Mouse (Mus musculus) myocyte (in vitro differentiated cells): ENCODE measurements at regions not wholly inside any gene's neighbourhood (a gene's known extent, or its start where the extent isn't known, plus 50 kb on each side); places are given as distances from the start of the nearest gene placed in this dataset.

Experiments
- H3K27me3 ChIP-seq: one replicate; pipeline ENCODE4 v1.6.1; 2011; ENCODE audit not compliant: control insufficient read depth, insufficient read depth, insufficient read length
- H3K36me3 ChIP-seq: one replicate; pipeline ENCODE4 v1.6.1; 2011; ENCODE audit not compliant: control insufficient read depth, insufficient read depth
- H3K4me2 ChIP-seq: one replicate; pipeline ENCODE4 v1.6.1; 2011; ENCODE audit warnings: low read depth, control low read depth
- H3K4me3 ChIP-seq: one replicate; pipeline ENCODE4 v1.5.1; 2011; ENCODE audit warnings: mild to moderate bottlenecking, control low read depth, moderate library complexity
- H3K79me2 ChIP-seq: one replicate; pipeline ENCODE4 v1.6.1; 2011; ENCODE audit not compliant: control insufficient read depth, insufficient read depth
- H3ac ChIP-seq: one replicate; pipeline ENCODE4 v1.6.1; 2011; ENCODE audit not compliant: control insufficient read depth, insufficient read length
- CEBPB ChIP-seq: IDR thresholded peaks from 2 replicates; pipeline ENCODE4 v1.6.1; 2011; ENCODE audit warnings: mild to moderate bottlenecking, moderate library complexity; ENCODE audit not compliant: poor library complexity, insufficient read depth, severe bottlenecking
- E2F4 ChIP-seq: IDR thresholded peaks from one replicate; pipeline ENCODE4 v1.6.1; 2011; ENCODE audit warnings: mild to moderate bottlenecking, control low read depth, moderate library complexity; ENCODE audit not compliant: insufficient read depth
- MAX ChIP-seq: IDR thresholded peaks from one replicate; pipeline ENCODE4 v1.6.1; 2011; ENCODE audit warnings: low read depth, mild to moderate bottlenecking, control low read depth
- MYOD1 ChIP-seq, 3 experiments: IDR thresholded peaks; one replicate each; pipeline ENCODE4 v1.6.1; 2011; ENCODE audit warnings: control low read depth in 2 of 3, low read depth in 2 of 3, mild to moderate bottlenecking in 2 of 3, moderate library complexity in 1 of 3; ENCODE audit not compliant: insufficient read length in 2 of 3, control insufficient read depth in 1 of 3
- MYOG ChIP-seq, 3 experiments: IDR thresholded peaks; one replicate each; pipeline ENCODE4 v1.6.1; 2011; ENCODE audit warnings: control low read depth in 2 of 3, low read depth in 2 of 3, mild to moderate bottlenecking in 2 of 3; ENCODE audit not compliant: insufficient read length in 2 of 3, control insufficient read depth in 1 of 3, insufficient read depth in 1 of 3
- POLR2A ChIP-seq: IDR thresholded peaks from one replicate; pipeline ENCODE4 v1.6.1; 2011; ENCODE audit warnings: low read depth, mild to moderate bottlenecking, control low read depth, moderate library complexity; ENCODE audit not compliant: insufficient read length
- POLR2AphosphoS2 ChIP-seq: IDR thresholded peaks from one replicate; pipeline ENCODE4 v1.6.1; 2011; ENCODE audit warnings: low read depth, control low read depth; ENCODE audit not compliant: insufficient read length
- REST ChIP-seq: IDR thresholded peaks from one replicate; pipeline ENCODE4 v1.6.1; 2011; ENCODE audit warnings: mild to moderate bottlenecking, control low read depth, moderate library complexity; ENCODE audit not compliant: insufficient read depth, insufficient read length
- SRF ChIP-seq: IDR thresholded peaks from one replicate; pipeline ENCODE4 v1.6.1; 2011; ENCODE audit warnings: low read depth; ENCODE audit not compliant: control insufficient read depth, insufficient read length
- TCF12 ChIP-seq: IDR thresholded peaks from one replicate; pipeline ENCODE4 v1.6.1; 2011; ENCODE audit warnings: mild to moderate bottlenecking, control low read depth; ENCODE audit not compliant: poor library complexity, insufficient read depth, severe bottlenecking
- TCF3 ChIP-seq: IDR thresholded peaks from one replicate; pipeline ENCODE4 v1.6.1; 2011; ENCODE audit warnings: low read depth, control low read depth; ENCODE audit not compliant: insufficient read length
- USF1 ChIP-seq: IDR thresholded peaks from one replicate; pipeline ENCODE4 v1.6.1; 2011; ENCODE audit warnings: low read depth, mild to moderate bottlenecking, control low read depth, moderate library complexity

GRCm38 (mm10) chr3:18295921-18296320, 347.7 kb downstream of the Cypt12 start:
- Histone ChIP-seq H3ac (no peak overlapping the region), H3K36me3 (no peaks in the 10 kb centered on the region), H3K4me2 (no peak overlapping the region), H3K79me2 (no peaks in the 10 kb centered on the region), H3K4me3 (no peak overlapping the region), H3K27me3 (no peaks in the 10 kb centered on the region)
- TF ChIP-seq REST (no peak), E2F4 (no peak), POLR2A (no peak), MAX (no peak), TCF3 (no peak), MYOD1 (IDR thresholded peaks at IDR 0.05; ENCODE audit: control insufficient read depth in 1 of 3, insufficient read length in 2 of 3, low read depth in 2 of 3) (no peak), TCF12 (no peak), MYOG (IDR thresholded peaks at IDR 0.05; ENCODE audit: control insufficient read depth in 1 of 3, insufficient read depth in 1 of 3, insufficient read length in 2 of 3, low read depth in 2 of 3) (no peak), SRF (no peak), USF1 (no peak), CEBPB (no peak), POLR2AphosphoS2 (no peak)

GRCm38 (mm10) chr3:18298699-18299098, 350.5 kb downstream of the Cypt12 start:
- H3K79me2 ChIP-seq: no peaks in the 10 kb centered on the region
- H3K36me3 ChIP-seq: no peaks in the 10 kb centered on the region
- TF ChIP-seq TCF12: no peak
- no peak for TF ChIP-seq CEBPB
- no peak for TF ChIP-seq MYOG (IDR thresholded peaks at IDR 0.05; ENCODE audit: control insufficient read depth in 1 of 3, insufficient read depth in 1 of 3, insufficient read length in 2 of 3, low read depth in 2 of 3)
- no peak for TF ChIP-seq TCF3
- no peak for TF ChIP-seq USF1
- no peak for TF ChIP-seq POLR2AphosphoS2
- TF ChIP-seq E2F4: no peak
- no peak for TF ChIP-seq MYOD1 (IDR thresholded peaks at IDR 0.05; ENCODE audit: control insufficient read depth in 1 of 3, insufficient read length in 2 of 3, low read depth in 2 of 3)
- TF ChIP-seq POLR2A: no peak
- no peak for TF ChIP-seq SRF
- TF ChIP-seq REST: no peak
- no peak overlapping the region for H3K4me2 ChIP-seq
- H3K4me3 ChIP-seq: no peak overlapping the region
- H3K27me3 ChIP-seq: no peaks in the 10 kb centered on the region
- H3ac ChIP-seq: no peak overlapping the region

GRCm38 (mm10) chr3:18299502-18299901, 351.3 kb downstream of the Cypt12 start:
- Histone ChIP-seq H3K36me3 (no peaks in the 10 kb centered on the region), H3K4me3 (no peak overlapping the region), H3K4me2 (no peak overlapping the region), H3ac (no peak overlapping the region), H3K27me3 (no peaks in the 10 kb centered on the region), H3K79me2 (no peaks in the 10 kb centered on the region)
- no peak for TF ChIP-seq USF1
- TF ChIP-seq CEBPB: no peak
- no peak for TF ChIP-seq TCF3
- TF ChIP-seq POLR2A: no peak
- no peak for TF ChIP-seq TCF12

DNA sequence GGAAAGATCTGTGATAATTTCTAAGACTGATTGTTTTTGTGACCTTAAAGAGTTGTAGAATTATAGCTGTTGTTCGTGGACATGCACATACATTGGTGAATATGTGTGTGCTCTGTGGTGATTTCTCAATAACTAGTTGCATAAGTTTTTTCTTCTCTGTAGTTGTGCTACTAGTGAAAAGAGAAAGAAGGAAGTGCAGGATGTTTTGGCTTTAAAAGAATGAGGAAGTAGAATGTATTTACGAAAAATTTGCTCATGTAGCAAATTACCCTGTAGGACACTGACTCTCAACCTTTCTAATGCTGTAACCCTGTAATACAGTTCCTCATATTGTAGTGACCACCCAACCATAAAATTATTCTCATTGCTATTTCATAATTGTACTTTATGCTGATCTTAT, 371.2 kb downstream of the Cypt12 start:
- Histone ChIP-seq H3K79me2 (no peaks in the 10 kb centered on the region), H3K36me3 (no peaks in the 10 kb centered on the region), H3ac (no peak overlapping the region), H3K27me3 (no peaks in the 10 kb centered on the region), H3K4me3 (no peak overlapping the region), H3K4me2 (no peak overlapping the region)
- TF ChIP-seq POLR2AphosphoS2 (no peak), USF1 (no peak), CEBPB (no peak), MAX (no peak), MYOG (IDR thresholded peaks at IDR 0.05; ENCODE audit: control insufficient read depth in 1 of 3, insufficient read depth in 1 of 3, insufficient read length in 2 of 3, low read depth in 2 of 3) (no peak), POLR2A (no peak), TCF3 (no peak), TCF12 (no peak), SRF (no peak), REST (no peak), MYOD1 (IDR thresholded peaks at IDR 0.05; ENCODE audit: control insufficient read depth in 1 of 3, insufficient read length in 2 of 3, low read depth in 2 of 3) (no peak), E2F4 (no peak)

DNA sequence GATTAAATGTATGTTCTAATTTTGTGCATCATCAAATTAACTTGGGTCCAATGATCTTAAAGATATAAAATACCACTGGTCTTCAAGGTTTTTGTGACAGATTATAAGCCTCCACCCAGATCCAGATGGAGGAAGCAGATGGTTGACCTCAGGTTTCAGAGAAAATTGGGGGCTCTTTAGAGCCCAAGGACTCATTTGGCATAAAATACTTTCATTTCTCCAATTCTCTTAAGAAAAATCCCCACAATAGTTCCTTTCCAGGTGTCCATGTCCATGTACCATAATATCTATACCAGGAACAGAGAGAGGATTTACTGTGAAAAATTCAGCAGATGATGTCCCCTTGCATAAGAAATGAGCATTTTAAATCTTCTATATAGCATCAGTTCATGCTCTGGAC, 385.0 kb downstream of the Cypt12 start:
- TF ChIP-seq E2F4: no peak
- no peak for TF ChIP-seq CEBPB
- TF ChIP-seq SRF: no peak
- TF ChIP-seq TCF3: no peak
- TF ChIP-seq POLR2AphosphoS2: no peak
- no peak for TF ChIP-seq POLR2A
- no peak for TF ChIP-seq MYOD1 (IDR thresholded peaks at IDR 0.05; ENCODE audit: control insufficient read depth in 1 of 3, insufficient read length in 2 of 3, low read depth in 2 of 3)
- no peak for TF ChIP-seq REST
- TF ChIP-seq TCF12: no peak
- TF ChIP-seq MYOG (IDR thresholded peaks at IDR 0.05; ENCODE audit: control insufficient read depth in 1 of 3, insufficient read depth in 1 of 3, insufficient read length in 2 of 3, low read depth in 2 of 3): no peak
- no peak for TF ChIP-seq USF1

More for the DNA sequence above, 385.0 kb downstream of the Cypt12 start:
- Histone ChIP-seq H3K79me2 (no peaks in the 10 kb centered on the region), H3ac (no peak overlapping the region), H3K27me3 (no peaks in the 10 kb centered on the region), H3K4me3 (no peak overlapping the region), H3K4me2 (no peak overlapping the region), H3K36me3 (no peaks in the 10 kb centered on the region)
